Mouse (Mus musculus) bone marrow, adult 2 months (tissue): ENCODE data around the gene Tmc6.

Experiments
- CTCF ChIP-seq: fragments of 200-500 bp; IDR thresholded peaks from 2 replicates; pipeline ENCODE4 v1.5.1; 2011; ENCODE audit warnings: low read length, control low read depth; ENCODE audit not compliant: control insufficient read depth, insufficient read depth
- POLR2A ChIP-seq: fragments of 200-500 bp; IDR thresholded peaks from 2 replicates; pipeline ENCODE4 v1.6.1; 2011; ENCODE audit warnings: low read depth, mild to moderate bottlenecking, control low read depth, low read length, borderline replicate concordance; ENCODE audit not compliant: control insufficient read depth

DNA sequence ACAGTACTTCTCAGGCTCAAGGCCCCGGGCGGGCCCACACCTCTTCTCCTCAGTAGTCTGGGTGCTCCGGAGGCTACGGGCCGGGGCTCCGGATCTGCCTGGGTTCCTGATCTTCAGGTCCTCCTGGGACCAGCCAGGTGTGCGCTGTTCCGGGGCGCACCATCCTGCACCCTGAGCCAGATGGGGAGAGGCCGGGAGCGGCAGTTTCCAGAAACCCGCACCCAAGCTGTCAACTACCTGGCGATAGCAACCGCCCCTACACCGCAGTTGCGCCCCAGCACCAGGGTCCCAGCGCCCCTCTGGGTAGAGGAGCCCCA lies 1.8 kb downstream of the Tmc6 start:
- TF ChIP-seq CTCF, result no peak
- TF ChIP-seq POLR2A, result no peak
